Mouse (Mus musculus): Measurements from ENCODE around the gene Vat1. TPM values are rescaled to one million over a fixed set of nuclear protein-coding genes. Genes with fewer than 3 reads are reported as not detected.

The Vat1 gene
- polyA plus RNA-seq, 1 experiment from 2014 or later: 62.3 TPM

GRCm38 (mm10) chr11:101416433-101417100 lies 49.5 kb downstream of the Vat1 start:
- ATAC-seq (ENCODE audit: insufficient read depth, low FRiP score, low read depth): 0 out of 2 replicates have a peak, but pooled peaks have one; percentile 5
- H3K4me1 ChIP-seq: peaks cover 5% of the 10 kb centered on the region
- peak overlapping the region; percentile 77 for H3K9ac ChIP-seq
- H3K27me3 ChIP-seq (replicated peaks): no peaks in the 10 kb centered on the region
- peak overlapping the region; percentile 88 for H3K4me3 ChIP-seq (replicated peaks)
- WGBS: 2% methylated on average over 11 of the region's 11 CpGs
- H3K9me3 ChIP-seq: no peaks in the 10 kb centered on the region
- H3K36me3 ChIP-seq: peaks cover 7% of the 10 kb centered on the region; the same call in 1 of the 2 replicates
- H3K27ac ChIP-seq: peak overlapping the region; percentile 59; the same call in 1 of the 2 replicates
- H3K4me2 ChIP-seq: peak overlapping the region; percentile 88

- no peak for ATAC-seq (ENCODE audit: insufficient read depth, low FRiP score, low read depth)
- Histone ChIP-seq H3K4me3 (replicated peaks) (no peak overlapping the region), H3K36me3 (peaks cover 14% of the 10 kb centered on the region), H3K4me2 (no peak overlapping the region), H3K4me1 (peaks cover 5% of the 10 kb centered on the region), H3K9ac (no peak overlapping the region), H3K27ac (no peak overlapping the region), H3K9me3 (no peaks in the 10 kb centered on the region), H3K27me3 (replicated peaks) (no peaks in the 10 kb centered on the region)
- WGBS: 83% methylated on average over 2 of the region's 2 CpGs
These were observed 50.7 kb downstream of the Vat1 start for GRCm38 (mm10) chr11:101415306-101415705.

Small RNAs within 50 kb of the gene (microRNA-seq; reads per million reads assigned to microRNA genes)
- gene Mir6929: 0.77 reads per million

Other genes starting within 250 kb of the Vat1 start
- gene Ezh1, start 239.8 kb downstream of the Vat1 start, polyA plus RNA-seq (2015; fragmentation: Nextera tagmentation; extraction: Ambion mirVana): 14.9 and 16.7 TPM in 2 replicates
- 111 TPM in 2 replicates for gene Ramp2, start 220.2 kb downstream of the Vat1 start, polyA plus RNA-seq (2015; fragmentation: Nextera tagmentation; extraction: Ambion mirVana)
- 131 and 138 TPM in 2 replicates for gene Vps25, start 212.5 kb downstream of the Vat1 start, polyA plus RNA-seq (2015; fragmentation: Nextera tagmentation; extraction: Ambion mirVana)
- 17.9 and 19.8 TPM in 2 replicates for gene Wnk4, start 205.7 kb downstream of the Vat1 start, polyA plus RNA-seq (2015; fragmentation: Nextera tagmentation; extraction: Ambion mirVana)
- gene Cntd1, start 187.2 kb downstream of the Vat1 start, polyA plus RNA-seq (2015; fragmentation: Nextera tagmentation; extraction: Ambion mirVana): 0.85 and 1.1 TPM in 2 replicates
- gene Coa3, start 187.1 kb downstream of the Vat1 start, polyA plus RNA-seq (2015; fragmentation: Nextera tagmentation; extraction: Ambion mirVana): 202 and 221 TPM in 2 replicates
- gene Becn1, start 163.9 kb downstream of the Vat1 start, polyA plus RNA-seq (2015; fragmentation: Nextera tagmentation; extraction: Ambion mirVana): 135 and 142 TPM in 2 replicates
- 125 and 136 TPM in 2 replicates for gene Psme3, start 150.0 kb downstream of the Vat1 start, polyA plus RNA-seq (2015; fragmentation: Nextera tagmentation; extraction: Ambion mirVana)
- 1.3 and 1.4 TPM in 2 replicates for gene Aoc2, start 141.2 kb downstream of the Vat1 start, polyA plus RNA-seq (2015; fragmentation: Nextera tagmentation; extraction: Ambion mirVana)
- 2.0 and 3.0 TPM in 2 replicates for gene Aoc3, start 135.6 kb downstream of the Vat1 start, polyA plus RNA-seq (2015; fragmentation: Nextera tagmentation; extraction: Ambion mirVana)
- 0.06 and 0.09 TPM in 2 replicates for gene G6pc, start 98.7 kb downstream of the Vat1 start, polyA plus RNA-seq (2015; fragmentation: Nextera tagmentation; extraction: Ambion mirVana)
- gene Aarsd1, start 48.6 kb downstream of the Vat1 start, polyA plus RNA-seq (2015; fragmentation: Nextera tagmentation; extraction: Ambion mirVana): 58.5 and 69.5 TPM in 2 replicates
- 6.9 and 12.3 TPM in 2 replicates for gene Gm27029, start 41.4 kb downstream of the Vat1 start, polyA plus RNA-seq (2015; fragmentation: Nextera tagmentation; extraction: Ambion mirVana)
- gene Rundc1, start 41.1 kb downstream of the Vat1 start, polyA plus RNA-seq (2015; fragmentation: Nextera tagmentation; extraction: Ambion mirVana): 20.7 and 20.8 TPM in 2 replicates
- gene Ptges3l, start 40.9 kb downstream of the Vat1 start, polyA plus RNA-seq (2015; fragmentation: Nextera tagmentation; extraction: Ambion mirVana): 14.5 and 17.5 TPM in 2 replicates
- 284 and 331 TPM in 2 replicates for gene Rpl27, start 23.9 kb downstream of the Vat1 start, polyA plus RNA-seq (2015; fragmentation: Nextera tagmentation; extraction: Ambion mirVana)
- 24.2 and 24.5 TPM in 2 replicates for gene Ifi35, start 17.8 kb downstream of the Vat1 start, polyA plus RNA-seq (2015; fragmentation: Nextera tagmentation; extraction: Ambion mirVana)
- 16.0 and 17.1 TPM in 2 replicates for gene Rnd2, start 1.2 kb downstream of the Vat1 start, polyA plus RNA-seq (2015; fragmentation: Nextera tagmentation; extraction: Ambion mirVana)
- 9.7 and 11.8 TPM in 2 replicates for gene Brca1, start 85.7 kb upstream of the Vat1 start, polyA plus RNA-seq (2015; fragmentation: Nextera tagmentation; extraction: Ambion mirVana)
- 56.4 and 68.3 TPM in 2 replicates for gene Nbr1, start 85.9 kb upstream of the Vat1 start, polyA plus RNA-seq (2015; fragmentation: Nextera tagmentation; extraction: Ambion mirVana)
- 9.8 and 10.1 TPM in 2 replicates for gene Tmem106a, start 116.0 kb upstream of the Vat1 start, polyA plus RNA-seq (2015; fragmentation: Nextera tagmentation; extraction: Ambion mirVana)
- not detected in 2 replicates for gene Gm11634, start 133.0 kb upstream of the Vat1 start, polyA plus RNA-seq (2015; fragmentation: Nextera tagmentation; extraction: Ambion mirVana)
- 37.6 and 39.6 TPM in 2 replicates for gene Rdm1, start 161.0 kb upstream of the Vat1 start, polyA plus RNA-seq (2015; fragmentation: Nextera tagmentation; extraction: Ambion mirVana)
- 7.6 and 7.7 TPM in 2 replicates for gene Arl4d, start 199.3 kb upstream of the Vat1 start, polyA plus RNA-seq (2015; fragmentation: Nextera tagmentation; extraction: Ambion mirVana)